Mouse (Mus musculus) heart, embryonic 16.5 days (tissue): ENCODE measurements around the gene Tcf12. TPM values are rescaled to one million over a fixed set of nuclear protein-coding genes. Genes with fewer than 3 reads are reported as not detected.

Source experiments
- ATAC-seq: fragments of 200-750 bp; cut with Nextera tagmentation; replicated peaks from 2 replicates; pipeline ENCODE4 v1.8.0; 2017; ENCODE audit warnings: moderate number of reproducible peaks; ENCODE audit not compliant: insufficient read depth, low FRiP score; ENCODE audit errors: extremely low read depth
- H3K27ac ChIP-seq: fragments of 300-500 bp; sonication (generic); 2 replicates; pipeline ENCODE4 v1.5.1; 2014; ENCODE audit warnings: mild to moderate bottlenecking, low read length, control low read depth, moderate library complexity
- H3K27me3 ChIP-seq: fragments of 300-500 bp; sonication (generic); 2 replicates; pipeline ENCODE4 v1.6.1; 2014; ENCODE audit warnings: low read length, mixed read lengths; ENCODE audit not compliant: control insufficient read depth, insufficient read depth
- H3K36me3 ChIP-seq: fragments of 300-500 bp; sonication (generic); 2 replicates; pipeline ENCODE4 v1.6.1; 2014; ENCODE audit not compliant: control insufficient read depth, insufficient read depth
- H3K4me1 ChIP-seq: fragments of 300-500 bp; sonication (generic); 2 replicates; pipeline ENCODE4 v1.6.1; 2014; ENCODE audit warnings: low read length, mixed read lengths; ENCODE audit not compliant: control insufficient read depth, insufficient read depth
- H3K4me2 ChIP-seq: fragments of 300-500 bp; sonication (generic); 2 replicates; pipeline ENCODE4 v1.6.1; 2014; ENCODE audit warnings: low read depth, mild to moderate bottlenecking, control low read depth, low read length
- H3K4me3 ChIP-seq: fragments of 300-500 bp; sonication (generic); 2 replicates; pipeline ENCODE4 v1.5.1; 2014; ENCODE audit warnings: mild to moderate bottlenecking, control low read depth, low read length
- H3K9ac ChIP-seq: fragments of 300-500 bp; sonication (generic); 2 replicates; pipeline ENCODE4 v1.6.1; 2014; ENCODE audit warnings: low read length, control low read depth
- H3K9me3 ChIP-seq: fragments of 300-500 bp; sonication (generic); replicated peaks from 2 replicates; pipeline ENCODE4 v1.6.1; 2016; ENCODE audit warnings: low read length; ENCODE audit not compliant: control insufficient read depth
- WGBS: fragments of 180-500 bp; shearing (Covaris S2); extraction: QIAGEN DNeasy Blood & Tissue Kit; methylation state at CpG from one replicate; pipeline ENCODE4 v1.1.7; 2014; 5-methylcytosine and 5-hydroxymethylcytosine counted together
- polyA plus RNA-seq: library from polyadenylated mRNA; unstranded; fragments of >200 nt; fragmentation: Nextera tagmentation; extraction: Ambion mirVana; gene quantifications from 2 replicates; pipeline ENCODE4 v1.2.1, GENCODE M21; 2015

The Tcf12 gene
- polyA plus RNA-seq, 1 experiment from 2014 or later = 32.3 TPM

DNA sequence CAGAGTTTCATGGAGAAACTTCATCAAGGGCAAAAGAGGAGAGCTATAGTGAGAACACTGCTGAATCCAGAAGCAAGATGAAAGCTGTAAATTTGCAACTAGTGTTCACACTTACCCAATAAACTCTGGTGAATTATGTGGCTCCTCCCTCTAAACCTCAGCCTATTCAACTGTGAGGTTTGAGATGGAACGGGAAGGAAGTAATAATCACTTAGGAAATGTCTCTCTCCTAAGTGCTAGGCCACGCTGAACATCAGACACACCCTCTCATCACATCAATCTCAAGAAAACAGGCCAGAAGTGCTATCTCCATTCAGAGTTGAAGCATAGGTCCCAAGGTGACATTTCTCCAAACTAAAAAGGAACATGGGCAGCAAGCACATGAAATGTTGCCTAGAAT, 131.1 kb downstream of the Tcf12 start:
- Histone ChIP-seq H3K27me3 (no peaks in the 10 kb centered on the region), H3K4me1 (peaks cover 8% of the 10 kb centered on the region), H3K4me3 (no peak overlapping the region), H3K36me3 (no peaks in the 10 kb centered on the region), H3K9me3 (no peaks in the 10 kb centered on the region), H3K27ac (no peak overlapping the region), H3K9ac (no peak overlapping the region), H3K4me2 (no peak overlapping the region)
- ATAC-seq = no peak
- WGBS = 46% methylated on average over 2 of the region's 2 CpGs

DNA sequence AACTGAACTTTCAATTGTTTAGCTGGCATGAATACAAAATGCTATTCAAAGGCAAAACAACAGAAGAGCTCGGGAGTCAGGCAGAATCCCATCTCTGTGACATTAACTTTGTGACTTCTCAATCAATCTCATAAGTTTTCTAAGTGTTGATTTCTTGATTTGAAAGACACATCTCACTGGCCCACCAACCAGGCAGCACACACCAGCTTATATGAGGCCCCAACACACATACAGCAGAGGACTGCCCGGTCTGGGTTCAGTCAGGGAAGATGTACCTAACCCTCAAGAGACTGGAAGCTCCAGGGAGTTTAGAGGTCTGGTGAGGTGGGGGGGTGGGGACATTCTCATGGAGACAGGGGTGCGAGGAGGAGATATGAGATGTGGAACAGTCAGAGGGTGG, 132.8 kb downstream of the Tcf12 start:
- H3K4me3 ChIP-seq = no peak overlapping the region
- H3K9me3 ChIP-seq = no peaks in the 10 kb centered on the region
- ATAC-seq = no peak
- H3K4me1 ChIP-seq = peaks cover 5% of the 10 kb centered on the region
- H3K27me3 ChIP-seq = no peaks in the 10 kb centered on the region
- no peak overlapping the region for H3K4me2 ChIP-seq
- H3K9ac ChIP-seq = no peak overlapping the region
- 77% methylated on average over 3 of the region's 3 CpGs for WGBS
- H3K36me3 ChIP-seq = no peaks in the 10 kb centered on the region
- peak overlapping the region; percentile 45; the same call in 1 of the 2 replicates for H3K27ac ChIP-seq

DNA sequence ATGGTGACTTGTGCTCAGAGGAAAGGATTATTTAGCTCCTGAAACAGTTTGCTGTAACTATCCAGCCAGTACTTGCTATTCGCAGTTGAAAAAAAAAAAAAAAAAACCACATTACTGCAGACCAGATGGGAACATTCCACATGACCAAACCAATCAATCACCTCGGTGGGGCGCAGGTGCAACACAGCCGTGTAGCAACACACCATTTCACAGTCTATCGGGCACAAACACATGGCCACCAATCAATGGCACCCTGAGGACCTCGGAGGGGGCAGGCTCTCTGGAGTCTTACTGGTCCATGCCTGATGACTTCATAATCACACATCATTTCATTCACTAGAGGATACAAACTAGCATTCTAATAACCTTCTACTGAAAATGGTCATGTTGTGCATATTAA, 135.6 kb downstream of the Tcf12 start:
- no peak overlapping the region for H3K4me2 ChIP-seq
- no peak for ATAC-seq
- H3K4me1 ChIP-seq = peaks cover 5% of the 10 kb centered on the region
- no peak overlapping the region for H3K27ac ChIP-seq
- no peak overlapping the region for H3K9ac ChIP-seq
- H3K27me3 ChIP-seq = no peaks in the 10 kb centered on the region
- no peak overlapping the region for H3K4me3 ChIP-seq
- H3K9me3 ChIP-seq = no peaks in the 10 kb centered on the region
- 70% methylated on average over 6 of the region's 6 CpGs for WGBS
- H3K36me3 ChIP-seq = no peaks in the 10 kb centered on the region

DNA sequence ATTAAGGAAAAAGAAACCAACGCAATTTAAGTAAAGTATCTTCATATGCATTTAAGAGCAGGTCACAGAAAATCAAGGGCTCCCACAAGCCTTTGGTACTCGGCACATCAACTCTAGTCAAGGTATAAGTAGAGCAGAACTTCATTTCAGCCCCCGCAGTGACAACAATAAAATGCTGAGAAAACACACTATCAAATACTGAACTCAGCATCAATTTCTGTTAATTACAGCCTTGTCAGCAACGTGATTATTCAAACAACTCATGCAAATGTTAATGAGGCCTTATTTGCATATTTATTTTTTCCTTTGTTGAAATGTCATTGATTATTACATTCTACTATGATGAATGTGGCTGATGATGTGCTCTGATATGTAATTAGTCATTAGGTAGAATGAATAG, 136.5 kb downstream of the Tcf12 start:
- H3K9ac ChIP-seq = no peak overlapping the region
- 74% methylated on average over 4 of the region's 4 CpGs for WGBS

DNA sequence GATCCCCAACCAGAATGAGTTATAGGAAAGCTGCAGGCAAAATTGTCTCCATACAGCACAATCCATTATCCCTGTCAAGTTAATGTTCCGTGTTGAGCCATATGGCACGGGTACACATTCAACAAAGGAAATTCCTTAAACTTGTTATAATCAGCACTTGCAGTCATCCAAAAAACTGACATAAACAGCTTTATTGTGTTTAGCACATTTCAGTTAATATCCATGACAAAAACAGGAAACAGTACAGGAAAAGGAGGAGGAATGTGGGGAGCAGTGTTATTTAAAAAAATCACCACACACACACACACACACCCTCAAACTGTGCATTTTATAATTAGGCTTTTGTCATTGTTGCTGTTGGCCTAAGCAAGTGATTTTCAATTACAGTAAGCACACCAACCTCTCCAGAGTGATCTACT, 137.1 kb downstream of the Tcf12 start:
- Histone ChIP-seq H3K9me3 (no peaks in the 10 kb centered on the region), H3K4me1 (peaks cover 5% of the 10 kb centered on the region), H3K27ac (0 out of 2 replicates have a peak overlapping the region, but pooled peaks have one; percentile 29), H3K4me3 (no peak overlapping the region), H3K9ac (no peak overlapping the region), H3K36me3 (no peaks in the 10 kb centered on the region), H3K4me2 (no peak overlapping the region), H3K27me3 (no peaks in the 10 kb centered on the region)
- WGBS = 46% methylated on average over 2 of the region's 2 CpGs
- peak; percentile 49; the same call in 1 of the 2 replicates for ATAC-seq

More for the DNA sequence above, 136.5 kb downstream of the Tcf12 start:
- H3K4me1 ChIP-seq = peaks cover 5% of the 10 kb centered on the region
- H3K4me3 ChIP-seq = no peak overlapping the region
- peak overlapping the region; percentile 67 for H3K27ac ChIP-seq
- no peaks in the 10 kb centered on the region for H3K27me3 ChIP-seq
- no peaks in the 10 kb centered on the region for H3K36me3 ChIP-seq
- H3K4me2 ChIP-seq = no peak overlapping the region
- no peaks in the 10 kb centered on the region for H3K9me3 ChIP-seq
- ATAC-seq = no peak

DNA sequence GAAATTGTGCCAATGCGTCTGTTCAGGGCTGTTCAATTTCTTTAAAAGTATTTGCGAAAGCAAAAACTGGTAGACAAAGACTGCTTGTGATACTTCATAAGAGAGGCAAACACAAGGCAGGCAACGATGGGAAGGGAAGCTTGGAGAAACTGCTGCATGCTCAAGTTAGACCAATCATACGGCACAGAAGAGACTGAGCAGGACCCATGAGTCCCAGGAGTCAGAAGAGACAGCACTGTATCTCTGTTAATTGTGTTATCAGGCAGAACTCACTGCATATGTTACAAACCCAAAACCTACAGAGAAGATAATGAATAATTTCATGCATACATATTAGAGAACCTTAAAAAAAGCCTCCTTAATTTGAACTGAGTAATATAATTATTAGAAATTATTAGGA, 147.6 kb downstream of the Tcf12 start:
- no peaks in the 10 kb centered on the region for H3K36me3 ChIP-seq
- H3K4me1 ChIP-seq = peaks cover 6% of the 10 kb centered on the region; the same call in 1 of the 2 replicates
- 78% methylated on average over 4 of the region's 4 CpGs for WGBS
- no peak for ATAC-seq
- no peak overlapping the region for H3K4me2 ChIP-seq
- H3K9ac ChIP-seq = no peak overlapping the region
- no peak overlapping the region for H3K4me3 ChIP-seq
- H3K27ac ChIP-seq = no peak overlapping the region
- H3K27me3 ChIP-seq = no peaks in the 10 kb centered on the region
- no peaks in the 10 kb centered on the region for H3K9me3 ChIP-seq

DNA sequence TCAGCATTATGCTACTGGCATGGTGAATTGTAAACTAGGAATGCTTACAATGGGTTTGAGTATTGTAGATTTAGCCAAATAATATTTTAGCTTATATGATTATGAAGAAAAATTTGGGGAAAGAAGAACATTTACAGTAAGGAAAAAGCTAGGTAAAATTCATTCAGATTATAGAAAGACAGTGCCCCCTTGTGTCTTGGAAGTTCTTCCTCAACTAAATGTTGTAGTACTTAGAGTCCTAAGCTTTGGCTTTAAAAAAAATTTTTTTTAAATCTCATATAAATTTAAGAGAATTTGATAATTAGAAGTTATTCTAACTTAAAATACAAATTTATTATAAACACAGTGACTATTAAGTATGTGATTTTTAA, 151.7 kb downstream of the Tcf12 start:
- H3K4me2 ChIP-seq = no peak overlapping the region; the same call in 1 of the 2 replicates
- no peak overlapping the region for H3K4me3 ChIP-seq
- no peak for ATAC-seq
- peak overlapping the region; percentile 70 for H3K27ac ChIP-seq
- H3K9me3 ChIP-seq = no peaks in the 10 kb centered on the region
- no peak overlapping the region for H3K9ac ChIP-seq
- H3K4me1 ChIP-seq = peaks cover 16% of the 10 kb centered on the region
- no peaks in the 10 kb centered on the region for H3K27me3 ChIP-seq
- H3K36me3 ChIP-seq = no peaks in the 10 kb centered on the region

DNA sequence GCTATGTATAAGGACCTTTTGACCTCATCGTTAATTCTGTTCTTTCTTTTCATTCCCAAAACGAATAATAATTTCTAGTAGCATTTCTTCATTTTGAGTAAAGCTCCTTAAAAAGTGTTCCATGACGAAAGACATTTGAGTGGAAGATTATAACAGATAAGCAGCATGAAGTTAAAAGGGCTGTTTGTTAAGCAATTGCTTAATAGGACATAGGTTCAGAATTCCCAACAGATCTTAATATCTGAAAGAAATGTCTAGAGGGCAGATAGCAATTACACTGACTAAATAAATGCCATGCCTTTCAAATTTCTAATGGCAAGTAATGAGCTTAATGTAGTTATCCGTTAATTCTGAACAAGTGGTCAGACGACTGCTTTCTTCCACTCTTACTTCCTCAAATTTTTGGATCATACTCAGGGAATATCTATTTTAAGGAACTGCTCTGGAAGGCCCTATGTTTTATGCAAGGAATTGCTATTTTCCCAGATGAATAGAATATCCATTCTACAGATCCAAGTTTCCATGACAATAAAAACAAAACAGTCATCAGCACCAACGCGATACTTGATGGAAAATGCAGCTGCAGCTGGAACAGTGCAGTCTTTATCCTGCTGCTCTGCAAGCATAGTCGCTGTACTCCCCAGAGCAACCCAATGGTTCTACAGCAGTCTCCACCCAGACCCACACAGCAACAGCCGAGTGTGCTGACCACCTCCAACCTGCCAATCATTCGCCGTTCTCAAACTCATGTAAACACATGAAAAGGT, 152.2 kb downstream of the Tcf12 start:
- no peak overlapping the region; the same call in 1 of the 2 replicates for H3K4me2 ChIP-seq
- H3K36me3 ChIP-seq = no peaks in the 10 kb centered on the region
- H3K4me1 ChIP-seq = peaks cover 16% of the 10 kb centered on the region
- peak; percentile 80 for ATAC-seq
- no peak overlapping the region for H3K9ac ChIP-seq
- no peaks in the 10 kb centered on the region for H3K27me3 ChIP-seq
- no peaks in the 10 kb centered on the region for H3K9me3 ChIP-seq
- H3K4me3 ChIP-seq = no peak overlapping the region
- H3K27ac ChIP-seq = peak overlapping the region; percentile 70
- 59% methylated on average over 11 of the region's 11 CpGs for WGBS

DNA sequence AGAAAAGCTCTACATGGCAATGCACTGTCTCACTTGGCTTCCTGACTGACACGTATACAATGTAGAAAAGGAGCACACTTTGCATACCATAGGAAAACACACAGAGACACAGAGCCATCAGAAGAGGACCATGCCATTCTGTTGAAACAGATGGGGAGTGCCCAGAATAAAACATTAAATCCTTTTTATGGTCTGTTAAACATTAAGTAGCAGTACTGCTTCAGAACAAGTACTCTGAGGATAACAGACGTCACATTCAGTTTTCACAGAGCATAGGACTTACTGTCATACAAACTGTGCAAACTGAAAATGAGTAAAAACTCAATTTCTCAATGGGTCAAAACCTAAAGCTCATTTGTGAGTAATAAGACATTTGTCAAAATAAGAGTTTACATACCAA, 158.5 kb downstream of the Tcf12 start:
- no peaks in the 10 kb centered on the region for H3K27me3 ChIP-seq
- H3K27ac ChIP-seq = no peak overlapping the region
- no peak overlapping the region for H3K4me3 ChIP-seq
- H3K4me2 ChIP-seq = no peak overlapping the region
- no peak for ATAC-seq
- no peak overlapping the region for H3K9ac ChIP-seq
- H3K36me3 ChIP-seq = no peaks in the 10 kb centered on the region
- peaks cover 10% of the 10 kb centered on the region for H3K4me1 ChIP-seq
- H3K9me3 ChIP-seq = no peaks in the 10 kb centered on the region
- 82% methylated on average over 2 of the region's 2 CpGs for WGBS
